Mouse (Mus musculus): ENCODE measurements at regions not wholly inside any gene's neighbourhood (a gene's known extent, or its start where the extent isn't known, plus 50 kb on each side); places are given as distances from the start of the nearest gene placed in this dataset.

DNA sequence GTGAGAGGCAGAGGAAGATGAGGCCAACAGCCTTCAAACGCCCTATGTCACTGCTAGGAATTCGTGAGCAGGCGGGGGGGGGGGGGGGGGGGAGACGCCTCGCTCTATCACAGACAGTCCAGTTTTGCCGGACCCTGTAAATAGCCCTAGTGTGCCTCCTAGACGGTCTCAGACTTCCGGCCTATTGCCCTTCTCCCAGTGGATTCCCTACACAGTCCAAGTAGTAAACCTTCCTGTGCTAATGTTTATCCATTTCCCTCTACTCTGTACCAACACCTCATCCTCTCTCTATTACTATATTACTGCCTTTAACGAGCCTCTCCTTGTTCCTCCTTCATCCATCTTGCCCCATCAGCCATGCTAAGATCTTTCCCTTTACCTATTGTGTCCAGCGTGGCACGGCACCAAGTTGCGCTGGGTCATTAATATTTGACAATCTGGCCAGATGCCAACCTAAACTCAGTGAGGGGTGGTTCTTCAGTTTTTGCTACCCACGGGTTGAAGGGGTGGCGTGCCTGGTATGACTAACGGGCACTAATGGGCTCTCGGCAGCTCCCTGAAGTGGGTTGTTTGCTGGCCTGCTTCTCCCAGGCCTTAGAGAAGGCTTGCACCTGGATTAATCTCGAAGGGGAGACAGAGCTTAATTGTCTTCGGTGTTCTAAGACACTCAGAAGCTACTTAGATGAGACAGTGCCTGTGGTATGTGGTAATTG is 220.0 kb upstream of the Tmem45b start:
- TF ChIP-seq POLR2A (IDR thresholded peaks at IDR 0.05; ENCODE audit: low read depth, low read length) (no peak), CTCF (conservative IDR thresholded peaks at IDR 0.05; ENCODE audit: insufficient read depth, insufficient read length, low read depth, low read length) (no peak)
